Mouse (Mus musculus) cerebellum, postnatal 14 days (tissue): Measurements from ENCODE around the gene Sema6d.

Experiments
- DNase-seq, 2 experiments: peaks; one replicate each; pipeline ENCODE4 v3.0.0; 2021; ENCODE audit warnings: mixed read lengths in 2 of 2

Sema6d gene

GRCm38 (mm10) chr2:124621972-124622621, 532.3 kb downstream of the Sema6d start:
- no peak for DNase-seq

GRCm38 (mm10) chr2:124624247-124624929, 534.6 kb downstream of the Sema6d start:
- no peak for DNase-seq

GRCm38 (mm10) chr2:124626425-124626824, 536.7 kb downstream of the Sema6d start:
- no peak for DNase-seq

- DNase-seq = no peak
Measured at GRCm38 (mm10) chr2:124627664-124628063, 537.9 kb downstream of the Sema6d start.

- DNase-seq = no peak
Measured at GRCm38 (mm10) chr2:124628701-124629100, 538.9 kb downstream of the Sema6d start.

- DNase-seq = no peak
Measured at GRCm38 (mm10) chr2:124634400-124634998, 544.7 kb downstream of the Sema6d start.

GRCm38 (mm10) chr2:124635271-124635865, 545.6 kb downstream of the Sema6d start:
- DNase-seq = no peak

- DNase-seq = no peak
Measured at GRCm38 (mm10) chr2:124637080-124637479, 547.3 kb downstream of the Sema6d start.

- DNase-seq = no peak
Measured at GRCm38 (mm10) chr2:124639221-124639963, 549.6 kb downstream of the Sema6d start.

GRCm38 (mm10) chr2:124640500-124641193, 550.9 kb downstream of the Sema6d start:
- DNase-seq = peak; percentile 56 to 75

- peak; percentile 87 to 93 for DNase-seq
Measured at GRCm38 (mm10) chr2:124641194-124641558, 551.4 kb downstream of the Sema6d start.

- DNase-seq = no peak
Measured at GRCm38 (mm10) chr2:124642131-124642530, 552.4 kb downstream of the Sema6d start.

- DNase-seq = no peak
Measured at GRCm38 (mm10) chr2:124650609-124651008, 560.8 kb downstream of the Sema6d start.

GRCm38 (mm10) chr2:124651146-124651545, 561.4 kb downstream of the Sema6d start:
- DNase-seq = no peak

- DNase-seq = peak; percentile 33 to 57
Measured at GRCm38 (mm10) chr2:124653161-124653560, 563.4 kb downstream of the Sema6d start.

GRCm38 (mm10) chr2:124657358-124657757, 567.6 kb downstream of the Sema6d start:
- no peak for DNase-seq

- no peak for DNase-seq
Measured at GRCm38 (mm10) chr2:124658374-124658773, 568.6 kb downstream of the Sema6d start.

- no peak for DNase-seq
Measured at GRCm38 (mm10) chr2:124659601-124660000, 569.8 kb downstream of the Sema6d start.

- DNase-seq = no peak
Measured at GRCm38 (mm10) chr2:124660686-124661085, 570.9 kb downstream of the Sema6d start.

GRCm38 (mm10) chr2:124661316-124661715, 571.5 kb downstream of the Sema6d start:
- DNase-seq = no peak

- no peak for DNase-seq
Measured at GRCm38 (mm10) chr2:124662257-124662656, 572.5 kb downstream of the Sema6d start.

GRCm38 (mm10) chr2:124664191-124664590, 574.4 kb downstream of the Sema6d start:
- DNase-seq = no peak
